Mouse (Mus musculus) heart, adult 2 months (tissue): ENCODE results near the gene Zfhx3.

ENCODE experiments used
- CTCF ChIP-seq: fragments of 200-600 bp; IDR thresholded peaks from 2 replicates; pipeline ENCODE4 v1.8.1; 2022; ENCODE audit warnings: antibody characterized with exemption, mild to moderate bottlenecking, moderate library complexity
- EP300 ChIP-seq: fragments of 200-500 bp; IDR thresholded peaks from 2 replicates; pipeline ENCODE4 v1.6.1; 2011; ENCODE audit warnings: low read depth, low read length, control low read depth; ENCODE audit not compliant: insufficient read depth

DNA sequence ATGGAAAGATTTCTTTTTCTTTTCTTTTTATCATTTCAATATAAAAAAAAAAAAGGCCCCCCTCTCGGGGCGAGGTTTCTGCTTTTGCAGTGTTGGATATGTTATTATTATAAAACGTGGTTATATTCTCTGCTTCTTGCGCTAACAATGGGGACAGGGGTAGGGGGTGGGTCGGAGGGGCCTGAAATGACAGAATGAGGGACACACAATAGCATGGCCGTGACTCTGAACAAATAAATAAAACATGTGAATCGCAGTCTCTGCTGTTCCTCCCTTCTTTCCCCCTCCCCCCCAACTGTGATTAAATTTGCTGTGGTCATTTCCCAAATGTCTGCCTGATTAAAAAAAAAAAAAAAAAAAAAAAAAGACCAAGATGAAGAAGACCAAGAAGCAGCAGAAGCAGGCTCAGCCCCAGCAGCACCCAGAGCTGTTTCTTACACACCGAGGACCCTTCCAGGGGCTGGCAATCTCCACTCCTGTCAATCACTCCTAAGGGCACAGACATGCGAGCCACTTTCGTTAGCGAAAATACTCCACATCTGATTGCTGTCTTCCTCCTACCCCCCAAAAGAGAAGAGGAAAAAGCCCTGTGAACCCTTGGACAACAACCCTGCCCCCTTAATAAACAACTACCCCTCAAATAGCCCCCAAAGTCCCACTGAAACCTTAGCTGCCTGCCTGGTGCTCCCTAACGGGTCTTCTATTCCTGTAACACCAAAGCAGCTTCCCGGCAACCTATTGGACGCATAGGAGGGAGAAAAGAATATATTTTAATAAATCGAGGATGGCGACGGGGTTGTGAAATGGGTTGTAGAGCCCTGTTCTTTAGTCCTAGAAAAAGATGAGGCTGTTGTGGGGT, 302.4 kb downstream of the Zfhx3 start:
- TF ChIP-seq EP300 (no peak), CTCF (no peak)
